Mouse (Mus musculus): ENCODE results near the gene Dnah9.

DNA sequence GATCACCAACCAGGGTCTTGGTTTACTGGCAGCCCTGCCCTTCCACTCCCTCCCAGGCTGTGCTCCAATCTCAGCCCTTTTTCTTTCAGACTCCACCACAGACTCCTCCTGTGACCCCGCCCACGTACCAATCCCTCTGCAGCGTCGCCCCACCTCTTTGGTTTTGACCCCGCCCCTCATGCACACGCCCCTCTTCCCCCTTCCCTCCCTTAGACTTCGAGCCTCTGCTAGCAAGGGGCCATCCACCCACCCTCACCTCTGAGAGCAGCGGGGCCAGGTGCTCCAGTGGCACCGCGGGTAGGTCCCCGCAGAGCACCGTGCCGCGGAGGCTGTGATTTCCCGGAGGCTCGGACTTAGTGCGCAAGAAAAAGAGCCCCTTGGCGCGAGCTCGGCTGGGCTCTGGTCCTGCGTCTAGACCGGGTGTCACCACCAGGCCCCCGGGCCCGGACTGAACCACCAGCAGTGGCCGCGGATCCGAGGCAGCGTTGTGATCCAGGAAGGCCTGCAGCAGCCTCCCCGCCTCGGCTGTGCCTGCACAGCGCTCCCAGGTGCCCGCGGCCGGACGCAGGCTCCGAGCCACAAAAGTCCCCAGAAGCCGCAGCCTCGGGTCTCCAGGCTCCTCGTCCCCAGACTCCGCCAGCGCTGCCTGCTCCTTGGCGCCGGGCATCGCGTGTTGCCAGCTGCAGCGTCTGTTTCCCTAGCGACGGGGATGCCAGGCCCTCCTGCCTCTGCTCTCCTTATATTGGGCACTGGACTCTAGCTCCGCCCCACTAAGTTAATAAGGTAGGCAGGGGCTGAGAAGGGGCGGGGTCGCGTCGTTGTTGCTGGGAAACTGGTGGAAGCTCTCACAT is at the start of gene Dnah9:
- TF ChIP-seq ZC3H11A (IDR thresholded peaks at IDR 0.05; ENCODE audit: borderline replicate concordance, low read depth, low read length) (no peak), HCFC1 (IDR thresholded peaks at IDR 0.05; ENCODE audit: borderline replicate concordance, insufficient read depth, low read length) (no peak)

All from ES-E14 (cell line).